Mouse (Mus musculus) megakaryocyte, embryonic 14.5 days (primary cell): ENCODE measurements around the gene Siae.

Source experiments
- FLI1 ChIP-seq: IDR thresholded peaks from 2 replicates; pipeline ENCODE4 v1.6.1; 2012; ENCODE audit warnings: low read length, inconsistent platforms, mixed read lengths
- GATA1 ChIP-seq: IDR thresholded peaks from 3 replicates; pipeline ENCODE4 v1.6.1; 2012; ENCODE audit warnings: mixed read lengths, low read length, inconsistent platforms, borderline replicate concordance

DNA sequence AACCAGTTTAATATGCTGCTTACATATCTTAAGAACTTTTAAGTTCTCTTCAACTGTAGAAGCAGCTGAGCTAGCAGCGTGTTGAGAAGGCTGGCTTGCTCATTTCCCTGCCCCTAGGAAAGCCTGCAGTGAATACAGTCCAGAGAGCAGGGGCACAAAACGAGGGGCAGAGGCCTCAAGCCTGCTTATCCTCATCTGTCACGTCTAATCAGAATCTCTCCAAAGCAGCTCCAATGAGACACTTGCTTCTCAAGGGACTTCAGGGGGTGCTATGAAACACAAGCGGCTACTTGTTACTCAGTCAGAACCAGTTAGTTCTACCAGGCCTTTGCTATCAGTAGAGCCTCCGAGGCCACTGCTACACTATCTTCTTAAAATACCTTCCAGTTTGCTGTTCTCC is 98.3 kb downstream of the Siae start:
- no peak for TF ChIP-seq FLI1
- TF ChIP-seq GATA1 = no peak
